Mouse (Mus musculus) E14TG2a.4 (cell line): ENCODE data around the gene Stx8.

Source experiments
- CTCF ChIP-seq: conservative IDR thresholded peaks from 2 replicates; pipeline ENCODE4 v1.5.1; 2014; ENCODE audit warnings: low read length
- NANOG ChIP-seq: IDR thresholded peaks from 2 replicates; pipeline ENCODE4 v1.6.1; 2014; ENCODE audit warnings: borderline replicate concordance, low read length, mixed read lengths
- POU5F1 ChIP-seq: IDR thresholded peaks from 2 replicates; pipeline ENCODE4 v1.6.1; 2014; ENCODE audit warnings: low read length, borderline replicate concordance

DNA sequence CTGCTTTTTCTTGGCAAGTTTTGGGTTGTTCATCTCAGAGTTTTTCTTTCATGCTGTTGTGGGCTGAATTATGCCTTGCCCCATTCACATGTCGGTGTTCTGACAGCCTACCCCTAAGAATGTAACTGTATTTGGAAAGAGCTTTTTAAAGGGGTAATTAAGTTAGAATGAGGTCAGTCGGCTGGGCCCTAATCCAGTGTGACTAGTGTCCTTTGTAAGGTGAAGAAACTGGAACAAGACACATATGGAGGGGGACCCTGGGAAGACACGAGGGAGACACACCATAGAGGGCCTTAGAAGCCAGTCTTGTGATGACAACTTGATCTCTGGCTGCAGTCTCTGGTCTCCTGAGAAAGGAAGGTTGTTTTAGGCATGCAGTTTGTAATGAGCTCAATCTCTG is 63.9 kb downstream of the Stx8 start:
- TF ChIP-seq CTCF (no peak), NANOG (no peak), POU5F1 (no peak)
